Mouse (Mus musculus) induced T-regulatory cell, adult 2 months (primary cell): ENCODE data around the gene Sfrp4.
A peak's percentile ranks its signal among the peaks of the same experiment; 100 is the strongest.
"Not testable (repeated sequence)": the region's sequence is repeated elsewhere in the genome, so short reads cannot be mapped to it uniquely, and the experiment has no call there.

Source experiments
- DNase-seq: peaks from one replicate; pipeline ENCODE4 v3.0.0-alpha.2; 2012; ENCODE audit warnings: low read depth

The Sfrp4 gene

GRCm38 (mm10) chr13:19622573-19623227 lies at the start of gene Sfrp4:
Sfrp4 (plus strand) TSS chr13:19623104.
- DNase-seq = no peak

DNA sequence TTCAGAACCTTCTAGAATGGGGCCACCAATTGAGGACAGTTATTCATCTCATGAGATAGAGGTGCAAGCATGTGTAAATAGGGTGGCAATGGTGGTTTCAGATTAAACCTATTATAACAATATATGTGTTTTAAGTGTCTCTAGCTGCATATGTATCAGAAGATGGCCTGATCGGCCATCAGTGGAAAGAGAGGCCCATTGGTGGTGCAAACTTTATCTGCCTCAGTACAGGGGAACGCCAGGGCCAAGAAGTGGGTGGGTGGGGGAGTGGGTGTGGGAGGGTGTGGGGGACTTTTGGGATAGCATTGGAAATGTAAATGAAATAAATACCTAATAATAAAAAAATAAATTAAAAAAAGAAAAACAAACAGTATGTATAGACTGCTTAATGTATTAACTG lies 48.2 kb upstream of the Sfrp4 start:
- not testable (repeated sequence) for DNase-seq

DNA sequence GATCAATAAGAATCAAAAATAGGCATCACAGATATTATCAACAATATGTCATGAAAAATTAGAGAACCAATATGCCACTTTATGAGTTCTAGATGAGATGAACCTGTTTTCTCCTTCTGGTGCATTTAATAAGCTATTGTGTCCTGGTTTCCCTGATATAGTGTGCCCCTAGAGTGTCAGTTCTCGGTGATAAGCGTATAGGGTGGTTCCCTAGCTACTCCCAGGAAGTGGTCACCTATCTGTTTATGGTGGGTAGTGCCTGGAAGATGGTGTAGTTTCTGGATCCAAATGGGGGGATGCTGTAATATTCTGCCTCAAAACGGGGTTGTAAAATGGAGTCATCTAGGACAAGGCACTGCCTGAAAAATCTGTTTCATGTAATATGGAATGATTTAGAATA lies 47.0 kb upstream of the Sfrp4 start:
- DNase-seq = no peak

GRCm38 (mm10) chr13:19590996-19591759 lies 31.7 kb upstream of the Sfrp4 start:
- no peak for DNase-seq

GRCm38 (mm10) chr13:19595141-19595540 lies 27.8 kb upstream of the Sfrp4 start:
- DNase-seq = no peak

DNA sequence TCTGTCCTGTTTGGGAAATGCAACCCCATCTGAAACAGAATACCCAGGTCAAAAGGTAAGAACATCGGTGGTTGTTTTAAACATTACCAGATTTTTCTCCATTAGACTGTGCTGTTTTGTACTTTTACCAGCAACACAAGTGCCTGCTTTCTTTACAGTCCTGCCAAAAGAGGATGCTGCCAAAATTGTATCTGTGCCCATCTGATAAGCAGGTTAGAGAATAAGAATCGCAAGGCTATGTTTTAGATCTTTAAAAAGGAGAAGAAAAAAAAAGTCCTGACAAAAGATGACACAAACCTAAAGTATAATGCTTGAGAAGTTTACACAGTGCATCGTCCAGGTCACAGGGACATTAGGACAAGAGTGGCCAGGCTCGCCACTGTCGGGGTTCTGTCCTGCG lies 23.7 kb upstream of the Sfrp4 start:
- DNase-seq = no peak

GRCm38 (mm10) chr13:19602531-19602930 lies 20.4 kb upstream of the Sfrp4 start:
- no peak for DNase-seq

DNA sequence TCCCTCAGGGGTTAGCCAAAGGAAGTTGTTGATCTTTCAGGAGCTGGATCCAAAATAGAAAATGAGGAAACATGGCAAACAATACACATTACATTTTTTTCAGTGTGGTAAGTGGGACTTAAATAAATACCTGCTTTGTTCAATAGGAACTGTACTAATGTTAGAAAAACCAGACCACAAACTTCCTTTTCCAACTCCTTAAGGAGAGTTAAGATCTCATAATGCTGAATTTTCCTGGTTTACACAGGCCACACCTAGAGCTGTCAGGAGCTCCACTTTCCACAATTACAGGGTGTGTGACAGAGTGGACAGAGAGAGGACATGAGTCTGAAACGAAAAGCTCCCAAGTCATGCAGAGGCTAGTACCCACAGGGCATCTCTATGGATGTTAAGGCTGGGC lies 19.2 kb upstream of the Sfrp4 start:
- DNase-seq = no peak

DNA sequence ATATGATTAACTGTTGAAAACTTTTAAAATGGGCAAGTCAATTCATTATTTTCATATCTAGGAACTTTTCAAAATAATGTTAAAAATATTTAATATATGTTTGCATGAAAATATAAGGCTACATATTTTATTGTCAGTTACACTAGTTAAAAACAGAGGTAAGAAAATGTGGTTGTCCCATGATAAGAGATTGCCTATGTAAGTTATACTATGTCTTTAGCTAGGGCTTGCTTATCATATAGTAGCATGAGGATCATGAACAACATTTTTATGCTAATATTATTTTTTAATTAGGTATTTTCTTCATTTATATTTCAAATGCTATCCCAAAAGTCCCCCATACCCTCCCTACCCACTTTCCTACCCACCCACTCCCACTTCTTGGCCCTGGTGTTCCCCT lies 18.0 kb upstream of the Sfrp4 start:
- no peak for DNase-seq

DNA sequence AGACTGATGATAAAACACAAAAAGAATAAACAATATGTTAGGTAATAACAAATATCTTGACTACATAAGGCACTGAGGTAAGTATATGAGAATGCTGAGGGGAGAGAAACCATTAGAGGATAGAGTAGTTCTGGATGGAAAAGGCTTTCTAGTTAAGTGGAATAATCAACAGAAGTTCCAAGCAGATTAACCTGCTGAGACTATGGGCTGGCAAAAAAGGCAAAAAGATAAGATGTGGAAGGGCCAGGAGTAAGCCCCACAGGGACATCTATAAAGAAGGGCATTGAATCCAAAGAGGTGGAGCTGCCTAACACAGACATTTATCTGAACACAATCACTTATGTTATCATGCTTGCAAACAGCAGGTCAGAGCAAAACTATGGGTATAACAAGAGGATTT lies 14.8 kb upstream of the Sfrp4 start:
- DNase-seq = no peak

DNA sequence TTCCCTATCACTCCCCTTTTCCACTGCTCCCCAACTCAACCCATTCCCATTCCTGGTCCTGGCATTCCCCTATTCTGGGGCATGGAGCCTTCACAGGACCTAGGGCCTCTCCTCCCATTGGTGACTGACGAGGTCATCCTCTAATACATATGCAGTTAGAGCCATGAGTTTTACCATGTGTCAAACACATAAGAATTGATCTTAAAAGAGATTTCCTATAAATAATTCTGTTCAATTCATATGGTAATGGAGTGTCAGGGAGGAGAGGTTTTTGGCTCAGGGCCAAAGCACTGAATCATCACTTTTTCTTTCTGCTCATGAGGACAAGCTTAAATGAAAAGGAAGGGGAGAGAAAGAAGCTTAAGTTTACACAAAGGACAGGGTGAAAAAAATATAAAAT lies 10.6 kb upstream of the Sfrp4 start:
- DNase-seq = no peak

DNA sequence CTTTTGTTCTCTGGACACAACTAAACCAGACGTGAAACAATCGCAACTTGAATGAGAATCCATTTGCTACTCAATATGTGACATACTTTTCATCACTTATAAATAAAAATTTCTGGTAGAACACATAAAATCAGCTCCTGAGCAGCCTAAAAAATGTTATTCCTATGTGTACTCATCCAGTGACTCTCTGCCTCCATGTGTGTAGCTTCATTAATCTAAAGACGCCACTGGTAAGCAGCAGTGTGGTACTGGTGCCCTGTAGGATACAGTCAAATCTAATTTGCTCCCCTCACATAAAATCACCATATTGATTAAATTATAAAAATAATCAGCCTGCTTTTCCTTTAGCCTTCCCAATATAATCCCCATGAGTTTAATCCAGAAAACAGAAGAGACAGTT lies 9.9 kb upstream of the Sfrp4 start:
- DNase-seq = no peak

DNA sequence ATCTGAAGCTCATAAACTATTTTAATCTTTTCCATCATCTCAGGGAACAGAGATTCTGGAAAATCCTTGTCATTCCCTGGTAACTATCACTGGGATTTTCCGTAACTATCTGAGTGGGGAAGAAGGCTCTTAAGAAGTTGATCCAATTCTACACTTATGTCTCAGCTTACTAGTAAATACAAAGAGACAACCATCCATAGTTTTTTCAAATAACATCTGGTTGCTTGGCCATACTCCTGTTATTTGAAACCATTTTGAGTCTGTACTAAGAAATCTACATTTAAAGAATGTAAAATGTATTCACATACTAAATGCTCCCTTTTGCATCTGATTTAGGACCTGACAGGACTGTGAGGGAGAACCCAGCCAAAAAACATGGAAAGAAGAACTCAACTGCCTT lies 9.5 kb upstream of the Sfrp4 start:
- no peak for DNase-seq

- no peak for DNase-seq
Observed at GRCm38 (mm10) chr13:19614311-19614710, 8.6 kb upstream of the Sfrp4 start.

DNA sequence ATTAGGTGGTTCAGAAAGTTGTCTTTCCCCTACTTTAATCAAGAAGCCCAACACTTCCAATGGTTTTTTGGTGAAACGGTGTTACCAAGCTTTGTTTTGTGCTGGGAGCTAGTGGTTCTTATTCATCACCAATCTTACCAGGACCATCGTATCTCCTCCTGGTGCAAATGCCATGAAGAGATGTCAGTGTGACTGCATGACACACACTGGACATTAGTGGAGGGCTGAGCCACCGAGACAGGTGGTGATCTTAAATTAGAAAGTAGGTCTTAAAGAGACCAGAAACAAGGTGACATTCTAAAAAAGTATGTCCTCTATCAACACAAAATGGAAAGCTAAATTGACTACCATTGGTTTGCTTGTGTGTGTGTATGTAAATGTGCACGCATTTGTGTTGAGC lies 4.8 kb upstream of the Sfrp4 start:
- no peak for DNase-seq

- no peak for DNase-seq
Observed at GRCm38 (mm10) chr13:19618841-19619215, 4.1 kb upstream of the Sfrp4 start.

DNA sequence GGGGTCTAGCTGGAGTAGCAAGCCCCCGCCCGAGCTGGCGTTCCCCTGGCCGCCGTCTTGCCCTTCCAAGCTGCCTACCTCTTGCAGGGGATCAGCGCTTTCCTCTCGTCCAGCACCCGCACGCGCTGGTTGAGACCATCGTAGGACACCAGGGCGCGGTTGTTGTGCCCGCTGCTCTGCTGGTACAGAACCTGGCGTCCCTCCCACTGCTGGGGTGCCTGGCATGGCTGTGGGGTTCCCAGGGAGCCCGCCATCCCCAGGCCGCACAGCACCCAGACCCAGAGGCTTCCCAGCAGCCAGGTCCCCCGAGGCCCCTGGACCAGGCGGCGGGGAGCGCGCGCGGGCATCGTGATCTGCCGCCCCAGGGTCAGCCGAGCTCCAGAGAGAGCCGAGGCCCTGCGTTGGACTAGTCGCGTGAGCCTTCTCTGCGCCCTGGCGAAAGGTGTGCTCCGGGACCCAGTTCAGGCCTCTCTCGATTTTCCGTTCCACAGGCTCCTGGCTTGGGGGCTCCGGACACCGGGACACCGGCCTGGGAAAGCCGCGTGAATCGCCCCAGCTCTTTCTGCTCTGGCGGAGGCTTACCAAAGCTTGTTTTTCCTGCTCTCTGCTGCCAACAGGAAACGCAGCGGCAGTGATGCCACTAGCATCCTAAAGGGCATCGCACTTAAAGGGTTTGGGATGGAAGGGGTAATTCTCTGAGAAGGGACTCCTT lies 3.5 kb upstream of the Sfrp4 start, which contains the start of gene Epdr1:
Epdr1 (minus strand) TSS at position 712 of the 712 bp plus-strand sequence.
- DNase-seq = peak; percentile 43

- DNase-seq = no peak
Observed at GRCm38 (mm10) chr13:19623228-19623905, 463 bp downstream of the Sfrp4 start.

GRCm38 (mm10) chr13:19624632-19625320 lies 1.9 kb downstream of the Sfrp4 start:
- DNase-seq = no peak

GRCm38 (mm10) chr13:19626473-19626872 lies 3.6 kb downstream of the Sfrp4 start:
- DNase-seq = no peak

DNA sequence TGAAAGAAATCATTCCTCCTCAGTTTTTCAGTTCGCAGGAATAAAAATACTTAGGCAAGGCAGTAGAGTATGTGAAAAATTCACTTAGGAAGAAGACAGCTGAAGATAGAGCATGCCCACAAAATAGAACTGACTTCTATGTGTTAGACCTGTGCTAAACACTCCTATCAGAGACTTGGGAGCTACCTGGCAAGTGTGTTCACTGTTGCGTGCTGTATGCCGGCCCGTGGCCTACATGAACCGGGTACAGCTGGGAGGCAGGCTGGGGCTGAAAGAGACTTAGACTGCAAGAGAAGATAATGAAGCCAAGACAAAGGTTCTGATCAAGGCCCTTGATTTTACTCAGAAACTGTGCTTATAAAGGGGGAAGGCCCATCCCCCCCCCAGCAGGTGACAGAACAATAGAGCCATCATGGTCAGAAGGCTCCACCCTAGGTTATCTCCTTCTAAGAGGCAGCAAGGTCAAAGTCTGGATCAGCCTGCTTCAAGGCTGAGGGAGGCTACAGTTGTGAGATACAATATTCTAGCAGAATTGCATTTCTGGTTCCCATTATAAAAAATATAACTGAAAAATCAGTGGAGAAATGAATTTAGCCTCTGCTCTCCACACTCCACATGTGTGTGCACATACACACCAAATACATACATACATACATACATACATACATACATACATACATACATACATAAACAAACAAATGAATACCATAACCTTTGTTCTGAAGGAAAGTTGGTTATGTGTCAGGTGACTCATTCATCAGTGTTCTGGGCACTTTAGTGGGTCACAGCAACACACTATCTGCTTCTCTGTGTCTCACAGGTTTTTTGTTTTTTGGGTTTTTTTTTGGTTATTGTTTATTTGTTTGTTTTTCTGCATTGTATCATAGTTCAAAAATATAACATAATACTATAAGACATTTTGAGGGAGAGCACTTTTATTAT lies 8.1 kb downstream of the Sfrp4 start:
- DNase-seq = no peak
